In genomic region chr15:84896664-84897063, GRCm38 (mm10) we compare ENCODE assay signal across 24 mouse cellular contexts. TPM values are rescaled to one million over a fixed set of nuclear protein-coding genes. Genes with fewer than 3 reads are reported as not detected.
A peak's percentile ranks its signal among the peaks of the same experiment; 100 is the strongest.
DNase-seq lines count a peak whose midpoint lies in the region; ATAC-seq lines count a peak whose summit lies in the region.
"Had no signal": no experiment of that assay in that cellular context is flagged by ENCODE, and none has a peak within 500 bp of the region (broad histone marks: within the 10 kb centered on the region; RNA-seq: fewer than 3 reads in every experiment).

No protein-coding gene starts in this region.

- H3K4me3 ChIP-seq in kidney, embryonic 14.5 days (ENCODE audit: low read length): no peak overlapping the region
- H3K4me3 ChIP-seq: erythroblast, embryonic 14.5 days; gastrocnemius, adult 2 months; kidney, embryonic 15.5 days; layer of hippocampus, adult 2 months; liver, embryonic 12.5 days; neural tube, embryonic 13.5 days had no signal

- peak; percentile 77 for ATAC-seq in CD4-positive, CD25-positive, alpha-beta regulatory T cell, adult 4 months
- peak; percentile 65; the same call in 1 of the 2 replicates for ATAC-seq in common myeloid progenitor, adult 5-6 weeks (replicated peaks; ENCODE audit: low read depth, poor library complexity, severe bottlenecking)
- ATAC-seq in kidney, embryonic 14.5 days (ENCODE audit: low FRiP score, low TSS enrichment): no peak
- ATAC-seq: forebrain, embryonic 16.5 days; hindbrain, embryonic 16.5 days; intestine, postnatal 0 days; liver, embryonic 12.5 days; liver, postnatal 0 days had no signal

- H3K9me3 ChIP-seq in kidney, embryonic 14.5 days (ENCODE audit: control insufficient read depth, low read length): no peaks in the 10 kb centered on the region
- H3K9me3 ChIP-seq: kidney, embryonic 15.5 days; liver, embryonic 12.5 days had no signal

- no peaks in the 10 kb centered on the region for H3K36me3 ChIP-seq in kidney, embryonic 14.5 days (ENCODE audit: control insufficient read depth, insufficient read depth, low read length)
- H3K36me3 ChIP-seq: kidney, embryonic 15.5 days; liver, embryonic 12.5 days; neural tube, embryonic 13.5 days had no signal

- no peak overlapping the region for H3K4me2 ChIP-seq in kidney, embryonic 14.5 days (replicated peaks; ENCODE audit: low read depth, low read length)
- H3K4me2 ChIP-seq: kidney, embryonic 15.5 days; liver, embryonic 12.5 days; neural tube, embryonic 13.5 days had no signal

- no peaks in the 10 kb centered on the region for H3K4me1 ChIP-seq in kidney, embryonic 14.5 days (ENCODE audit: control insufficient read depth, insufficient read depth, low read length)
- H3K4me1 ChIP-seq: liver, embryonic 12.5 days had no signal

- no peak overlapping the region for H3K27ac ChIP-seq in kidney, embryonic 14.5 days (ENCODE audit: low read depth, low read length)
- H3K27ac ChIP-seq: gastrocnemius, adult 2 months; kidney, embryonic 15.5 days; layer of hippocampus, adult 2 months; liver, embryonic 12.5 days; macrophage; neural tube, embryonic 13.5 days had no signal

- peak; percentile 6 to 11 for DNase-seq in spleen, postnatal 36 days (ENCODE audit: low spot score in 2 of 2)
- DNase-seq in spleen, postnatal 4 days (ENCODE audit: low spot score in 2 of 2): no peak
- peak; percentile 22 for DNase-seq in naive thymus-derived CD4-positive, alpha-beta T cell, adult 2 months (ENCODE audit: low read depth)
- DNase-seq in kidney, adult 11 months: no peak
- DNase-seq in urinary bladder, postnatal 10 days (ENCODE audit: low spot score): no peak
- DNase-seq: cerebellum, adult 9-10 months; kidney, postnatal 25 days; liver, postnatal 0 days; midbrain, embryonic 14.5 days; right cerebral cortex, postnatal 4 days; thymus, postnatal 36 days had no signal

- WGBS in kidney, embryonic 14.5 days: 82% methylated on average over 1 of the region's 1 CpGs

- no peak overlapping the region for H3K9ac ChIP-seq in kidney, embryonic 14.5 days (ENCODE audit: low read depth, low read length)
- H3K9ac ChIP-seq: kidney, embryonic 15.5 days; liver, embryonic 12.5 days; liver, postnatal 0 days; neural tube, embryonic 13.5 days had no signal

- no peaks in the 10 kb centered on the region for H3K27me3 ChIP-seq in kidney, embryonic 14.5 days (ENCODE audit: control insufficient read depth, insufficient read depth, low read length)
- H3K27me3 ChIP-seq: kidney, embryonic 15.5 days; liver, embryonic 12.5 days; neural tube, embryonic 13.5 days had no signal

RNA-seq across cellular contexts. Expression of gene Gm29666, which starts 23.2 kb away (rescaled TPM):
- under 1 TPM; 0.44 to 0.68 TPM for polyA plus RNA-seq in CD4-positive, CD25-positive, alpha-beta regulatory T cell, adult 4 months (2017; shearing (Covaris generic))
- total RNA-seq in common myeloid progenitor, adult 5-6 weeks (2017): 0.27 and 0.53 TPM in 2 replicates
- 0.60 and 0.74 TPM in 2 replicates for polyA plus RNA-seq in kidney, embryonic 14.5 days (2014; fragmentation: Nextera tagmentation; extraction: Ambion mirVana)

RNA-seq across cellular contexts. Expression of gene Nup50, which starts 26.5 kb away (rescaled TPM):
- polyA plus RNA-seq in CD4-positive, CD25-positive, alpha-beta regulatory T cell, adult 4 months (2017; shearing (Covaris generic)): 10 to 100 TPM; 25.6 to 25.7 TPM
- total RNA-seq in common myeloid progenitor, adult 5-6 weeks (2017): 85.2 and 98.3 TPM in 2 replicates
- polyA plus RNA-seq in kidney, embryonic 14.5 days (2014; fragmentation: Nextera tagmentation; extraction: Ambion mirVana): 23.8 and 50.8 TPM in 2 replicates

RNA-seq across cellular contexts. Expression of gene Phf21b, which starts 40.8 kb away (rescaled TPM):
- 1 to 10 TPM in 1 of 2 experiments, under 1 TPM in 1; 0.96 to 1.9 TPM for polyA plus RNA-seq in CD4-positive, CD25-positive, alpha-beta regulatory T cell, adult 4 months (2017; shearing (Covaris generic))
- total RNA-seq in common myeloid progenitor, adult 5-6 weeks (2017): 5.3 TPM in 1 of 2 replicates, not detected in the other
- polyA plus RNA-seq in kidney, embryonic 14.5 days (2014; fragmentation: Nextera tagmentation; extraction: Ambion mirVana): 1.1 and 1.8 TPM in 2 replicates
- polyA plus RNA-seq: liver, postnatal 0 days had no signal

Comparison
In these comparisons a context has a peak if more than half of its experiments do, and no peak if none do; other contexts are left out.
1. DNase-seq: peak in spleen, postnatal 36 days (2 of 2) and naive thymus-derived CD4-positive, alpha-beta T cell, adult 2 months (single experiment); none in spleen, postnatal 4 days (0 of 2), kidney, adult 11 months (single experiment) and urinary bladder, postnatal 10 days (single experiment).